Mouse (Mus musculus) heart, embryonic 10.5 days (tissue): ENCODE measurements around the gene Gng7. TPM values are rescaled to one million over a fixed set of nuclear protein-coding genes. Genes with fewer than 3 reads are reported as not detected.

ENCODE experiments used
- DNase-seq: peaks from one replicate; pipeline ENCODE4 v3.0.0-alpha.2; 2017; ENCODE audit warnings: low spot score
- H3K27ac ChIP-seq: fragments of 300-500 bp; sonication (generic); 2 replicates; pipeline ENCODE4 v1.5.1; 2016; ENCODE audit warnings: mild to moderate bottlenecking
- H3K27me3 ChIP-seq: fragments of 300-500 bp; sonication (generic); 2 replicates; pipeline ENCODE4 v1.6.1; 2016; ENCODE audit warnings: mild to moderate bottlenecking; ENCODE audit not compliant: poor library complexity, insufficient read depth, severe bottlenecking
- H3K36me3 ChIP-seq: fragments of 300-500 bp; sonication (generic); 2 replicates; pipeline ENCODE4 v1.6.1; 2016; ENCODE audit warnings: mild to moderate bottlenecking, moderate library complexity
- H3K4me1 ChIP-seq: fragments of 300-500 bp; sonication (generic); 2 replicates; pipeline ENCODE4 v1.6.1; 2016; ENCODE audit warnings: mild to moderate bottlenecking
- H3K4me3 ChIP-seq: fragments of 300-500 bp; sonication (generic); 2 replicates; pipeline ENCODE4 v1.5.1; 2016; ENCODE audit warnings: mild to moderate bottlenecking, moderate library complexity
- H3K9me3 ChIP-seq: fragments of 300-500 bp; sonication (generic); 2 replicates; pipeline ENCODE4 v1.6.1; 2016; ENCODE audit warnings: mild to moderate bottlenecking, moderate library complexity
- WGBS: fragments of 180-500 bp; shearing (Covaris S2); methylation state at CpG from one replicate; pipeline ENCODE4 v1.1.7; 2016; 5-methylcytosine and 5-hydroxymethylcytosine counted together
- polyA plus RNA-seq: library from polyadenylated mRNA; unstranded; fragments of >200 nt; fragmentation: Nextera tagmentation; extraction: Ambion mirVana; gene quantifications from 2 replicates; pipeline ENCODE4 v1.2.1, GENCODE M21; 2016

The Gng7 gene
- polyA plus RNA-seq, 1 experiment from 2014 or later = 2.1 TPM

GRCm38 (mm10) chr10:80986754-80987153, 28.0 kb downstream of the Gng7 start:
- no peaks in the 10 kb centered on the region for H3K36me3 ChIP-seq
- H3K9me3 ChIP-seq = no peaks in the 10 kb centered on the region
- DNase-seq = no peak
- 64% methylated on average over 6 of the region's 6 CpGs for WGBS
- 0 out of 2 replicates have a peak overlapping the region, but pooled peaks have one; percentile 59 for H3K27ac ChIP-seq
- H3K4me3 ChIP-seq = no peak overlapping the region
- peaks cover 53% of the 10 kb centered on the region for H3K27me3 ChIP-seq
- peaks cover 20% of the 10 kb centered on the region for H3K4me1 ChIP-seq

DNA sequence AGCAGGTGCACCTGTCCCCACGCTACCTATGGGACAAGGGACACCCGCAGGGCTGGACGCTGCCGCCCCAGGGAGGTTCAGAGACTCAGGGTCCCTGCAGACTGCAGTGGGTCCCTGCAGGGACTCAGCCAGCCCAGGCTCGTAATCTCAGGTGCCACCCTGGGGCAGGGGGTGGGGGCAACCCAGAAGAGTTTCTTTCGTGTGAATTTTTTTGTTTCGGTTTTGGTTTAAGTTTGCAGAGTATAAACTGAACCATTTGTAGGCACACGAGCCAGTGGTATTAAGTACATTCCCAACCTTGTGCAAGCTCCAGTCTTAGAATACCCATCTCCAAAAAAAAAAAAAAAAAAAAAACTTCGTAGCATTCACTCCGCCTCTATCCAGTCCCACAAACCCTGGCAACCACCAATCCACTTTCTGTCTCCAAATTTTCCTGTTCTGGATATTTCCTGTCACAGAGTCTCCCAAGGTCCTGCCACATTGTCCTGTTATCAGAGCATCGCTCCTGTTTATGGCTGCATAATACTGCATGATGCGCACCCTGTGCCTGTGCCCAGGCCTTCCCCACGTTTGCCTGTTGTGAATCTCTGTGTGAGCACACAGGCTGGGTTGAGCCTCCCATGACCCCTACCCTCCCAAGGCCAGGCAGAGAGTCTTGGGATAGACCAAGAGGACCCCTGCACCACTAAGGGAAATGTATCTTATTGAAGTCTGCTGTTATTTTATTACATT, 28.6 kb downstream of the Gng7 start:
- no peak for DNase-seq
- peaks cover 23% of the 10 kb centered on the region for H3K4me1 ChIP-seq
- H3K27me3 ChIP-seq = peaks cover 53% of the 10 kb centered on the region
- no peaks in the 10 kb centered on the region for H3K9me3 ChIP-seq
- peak overlapping the region; percentile 52 for H3K4me3 ChIP-seq
- H3K36me3 ChIP-seq = no peaks in the 10 kb centered on the region
- WGBS = 37% methylated on average over 13 of the region's 13 CpGs
- H3K27ac ChIP-seq = peak overlapping the region; percentile 64

DNA sequence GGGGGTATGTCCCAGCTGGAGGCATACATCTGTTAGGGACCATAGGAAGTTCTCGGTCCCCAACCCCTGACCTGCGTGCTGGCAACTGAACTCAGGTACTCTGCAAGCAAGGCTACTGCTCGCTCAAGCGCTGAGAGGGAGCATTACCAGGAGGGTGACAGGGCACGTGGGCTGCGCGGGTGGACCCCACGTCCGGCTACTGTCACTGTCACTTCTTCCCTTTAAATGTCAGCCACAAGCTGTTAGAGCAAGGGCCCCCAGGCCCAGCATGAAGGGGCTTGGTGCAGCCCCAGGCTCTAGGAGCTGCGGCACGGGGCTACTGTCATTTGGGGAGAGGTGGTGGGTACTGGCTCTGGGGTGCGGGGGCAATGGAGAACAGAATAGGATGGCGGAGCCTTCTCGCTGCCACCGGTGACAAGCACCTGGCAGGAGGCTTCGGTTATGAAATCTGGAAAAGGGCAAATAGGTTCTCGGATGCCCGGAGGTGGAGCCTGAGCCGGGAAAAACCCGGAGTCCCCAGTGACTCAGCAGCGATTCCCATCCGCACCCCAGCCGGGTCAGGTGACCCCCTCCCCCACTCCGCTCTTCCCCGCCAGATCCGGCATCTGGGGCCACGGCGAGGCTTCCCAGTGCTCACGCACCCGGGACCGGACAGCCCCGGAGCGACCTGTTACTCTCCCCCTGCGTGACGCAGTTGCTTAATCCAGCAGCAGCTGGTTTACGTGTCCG, 29.3 kb downstream of the Gng7 start:
- Histone ChIP-seq H3K4me3 (peak overlapping the region; percentile 52), H3K27me3 (peaks cover 53% of the 10 kb centered on the region), H3K27ac (peak overlapping the region; percentile 64), H3K9me3 (no peaks in the 10 kb centered on the region), H3K4me1 (peaks cover 23% of the 10 kb centered on the region), H3K36me3 (no peaks in the 10 kb centered on the region)
- no peak for DNase-seq
- 11% methylated on average over 37 of the region's 37 CpGs for WGBS

GRCm38 (mm10) chr10:80984223-80984622, 30.5 kb downstream of the Gng7 start:
- 86% methylated on average over 12 of the region's 12 CpGs for WGBS
- Histone ChIP-seq H3K9me3 (no peaks in the 10 kb centered on the region), H3K27ac (no peak overlapping the region), H3K4me3 (no peak overlapping the region), H3K36me3 (no peaks in the 10 kb centered on the region), H3K4me1 (peaks cover 23% of the 10 kb centered on the region), H3K27me3 (peaks cover 51% of the 10 kb centered on the region)
- DNase-seq = no peak

DNA sequence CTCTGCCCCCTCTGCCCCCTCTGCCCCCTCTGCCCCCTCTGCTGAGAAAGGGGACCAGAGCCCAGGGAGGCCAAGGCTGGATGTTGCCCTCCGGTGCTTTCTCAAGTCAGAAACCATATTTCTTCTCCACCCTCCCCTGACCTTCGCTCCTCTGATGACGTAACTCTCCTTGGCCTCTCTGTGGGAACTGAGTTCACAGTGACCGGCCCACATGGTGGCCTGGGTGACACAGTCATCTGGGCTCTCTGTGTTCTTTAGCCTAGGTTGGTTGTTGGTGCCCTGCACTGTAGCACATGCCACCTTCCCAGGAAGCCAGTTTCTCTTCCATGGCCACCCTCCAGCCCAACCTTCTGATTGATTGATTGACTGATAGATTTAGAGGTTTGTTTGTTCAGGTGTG, 32.4 kb downstream of the Gng7 start:
- Histone ChIP-seq H3K4me3 (no peak overlapping the region), H3K4me1 (peaks cover 13% of the 10 kb centered on the region), H3K36me3 (no peaks in the 10 kb centered on the region), H3K9me3 (no peaks in the 10 kb centered on the region), H3K27me3 (peaks cover 37% of the 10 kb centered on the region), H3K27ac (no peak overlapping the region)
- DNase-seq = no peak
- WGBS = 62% methylated on average over 4 of the region's 4 CpGs

- H3K27ac ChIP-seq = no peak overlapping the region
- no peak for DNase-seq
- WGBS = 63% methylated on average over 7 of the region's 7 CpGs
- no peaks in the 10 kb centered on the region for H3K9me3 ChIP-seq
- H3K36me3 ChIP-seq = no peaks in the 10 kb centered on the region
- H3K4me1 ChIP-seq = peaks cover 13% of the 10 kb centered on the region
- H3K27me3 ChIP-seq = peaks cover 30% of the 10 kb centered on the region
- no peak overlapping the region for H3K4me3 ChIP-seq
Observed at GRCm38 (mm10) chr10:80981564-80982112, 33.1 kb downstream of the Gng7 start.

DNA sequence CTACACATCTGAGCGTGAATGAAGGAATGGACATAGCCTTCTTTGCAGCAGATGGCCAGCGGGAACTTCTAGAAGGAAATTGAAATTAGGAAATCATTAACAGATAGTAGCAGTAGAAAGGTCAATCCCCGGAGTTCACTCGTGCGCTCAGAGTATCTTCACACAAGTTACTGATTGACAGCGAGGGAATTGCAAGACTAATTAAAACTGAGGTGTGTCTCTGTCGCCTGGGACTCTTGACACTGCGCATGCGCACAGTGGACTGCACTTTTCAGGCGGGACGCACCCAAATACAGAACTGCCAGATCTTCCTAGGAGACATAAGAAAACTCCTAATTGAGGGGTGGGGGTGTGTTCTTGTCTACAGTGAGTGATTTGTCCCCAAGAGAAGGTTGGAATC, 39.3 kb downstream of the Gng7 start:
- peaks cover 26% of the 10 kb centered on the region for H3K4me1 ChIP-seq
- DNase-seq = no peak
- H3K36me3 ChIP-seq = no peaks in the 10 kb centered on the region
- no peak overlapping the region for H3K27ac ChIP-seq
- H3K4me3 ChIP-seq = no peak overlapping the region
- no peaks in the 10 kb centered on the region for H3K9me3 ChIP-seq
- H3K27me3 ChIP-seq = no peaks in the 10 kb centered on the region
- WGBS = 88% methylated on average over 11 of the region's 11 CpGs

DNA sequence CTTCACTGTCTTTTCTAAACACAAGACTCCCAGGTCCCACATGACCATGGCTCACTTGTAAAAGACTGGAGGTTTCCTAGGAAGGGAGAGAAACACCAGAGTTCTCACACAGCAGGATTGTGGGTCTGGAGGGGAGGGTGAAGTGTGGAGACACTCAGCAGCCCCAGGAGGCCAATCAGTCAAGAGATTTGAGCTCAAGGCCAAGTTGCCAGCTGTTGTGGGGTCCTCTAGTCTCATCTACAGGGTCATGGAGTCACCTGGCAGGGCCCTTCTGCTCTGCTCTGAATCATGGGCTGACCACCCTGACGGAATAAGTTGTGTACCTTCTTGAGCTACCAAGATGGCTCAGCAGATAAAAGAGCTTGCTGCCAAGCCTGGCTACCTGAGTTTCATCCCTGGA, 41.0 kb downstream of the Gng7 start:
- WGBS = 68% methylated on average over 1 of the region's 1 CpGs
- H3K4me1 ChIP-seq = peaks cover 26% of the 10 kb centered on the region
- no peaks in the 10 kb centered on the region for H3K9me3 ChIP-seq
- H3K27ac ChIP-seq = no peak overlapping the region
- DNase-seq = no peak
- H3K4me3 ChIP-seq = no peak overlapping the region
- no peaks in the 10 kb centered on the region for H3K36me3 ChIP-seq
- no peaks in the 10 kb centered on the region for H3K27me3 ChIP-seq

DNA sequence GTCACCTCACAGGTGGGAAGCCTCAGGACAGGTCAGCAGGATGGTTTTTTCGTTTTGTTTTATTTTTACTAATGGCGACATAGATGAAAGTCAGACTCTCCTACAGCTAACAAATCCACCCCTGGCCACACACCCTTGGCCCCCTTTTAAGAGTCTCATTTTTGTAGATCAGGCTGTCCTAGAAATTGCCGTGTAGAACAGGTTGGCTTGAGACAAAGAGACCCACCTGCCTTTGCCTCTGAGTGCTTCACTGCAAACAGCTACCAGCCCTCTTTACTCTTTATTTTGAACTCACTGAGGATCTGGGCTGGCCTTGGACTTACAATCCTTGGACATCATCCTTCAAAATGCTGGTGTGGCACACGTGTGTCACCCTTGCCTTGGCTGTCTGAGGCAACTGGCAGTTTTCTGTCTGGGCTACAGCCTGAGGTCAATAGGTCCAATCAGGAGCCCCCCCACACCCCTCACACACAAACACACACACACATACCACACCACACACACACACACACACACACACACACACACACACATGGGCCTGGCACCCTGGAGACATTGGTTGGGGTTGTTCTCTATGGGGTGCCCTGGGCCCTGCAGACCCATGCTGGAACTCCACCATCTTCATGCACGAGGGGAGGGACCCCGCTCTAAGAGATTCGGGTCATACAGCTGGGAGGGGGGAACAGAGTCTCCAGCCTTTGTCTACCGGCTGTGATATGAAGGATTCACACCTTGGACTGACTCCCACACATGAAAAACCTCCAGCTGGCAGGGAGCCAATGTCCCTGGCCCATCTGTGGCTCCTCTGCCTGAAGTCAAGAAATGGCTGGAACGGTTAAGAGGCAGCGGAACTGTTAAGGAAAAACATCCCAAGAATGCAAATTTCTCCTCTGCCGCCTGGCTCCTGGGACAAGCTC, 42.4 kb downstream of the Gng7 start:
- no peak for DNase-seq
- no peaks in the 10 kb centered on the region for H3K36me3 ChIP-seq
- H3K27me3 ChIP-seq = no peaks in the 10 kb centered on the region
- peaks cover 30% of the 10 kb centered on the region for H3K4me1 ChIP-seq
- H3K27ac ChIP-seq = peak overlapping the region; percentile 59
- 46% methylated on average over 11 of the region's 11 CpGs for WGBS
- no peaks in the 10 kb centered on the region for H3K9me3 ChIP-seq
- no peak overlapping the region for H3K4me3 ChIP-seq

- peak overlapping the region; percentile 24; the same call in 1 of the 2 replicates for H3K27ac ChIP-seq
- no peaks in the 10 kb centered on the region for H3K36me3 ChIP-seq
- peaks cover 33% of the 10 kb centered on the region for H3K4me1 ChIP-seq
- H3K9me3 ChIP-seq = no peaks in the 10 kb centered on the region
- WGBS = 81% methylated on average over 15 of the region's 15 CpGs
- no peak for DNase-seq
- H3K27me3 ChIP-seq = no peaks in the 10 kb centered on the region
- no peak overlapping the region for H3K4me3 ChIP-seq
Observed at GRCm38 (mm10) chr10:80971533-80971932, 43.2 kb downstream of the Gng7 start.

- no peak for DNase-seq
- 81% methylated on average over 8 of the region's 8 CpGs for WGBS
- Histone ChIP-seq H3K4me3 (no peak overlapping the region), H3K27me3 (no peaks in the 10 kb centered on the region), H3K4me1 (peaks cover 38% of the 10 kb centered on the region), H3K9me3 (no peaks in the 10 kb centered on the region), H3K27ac (no peak overlapping the region), H3K36me3 (no peaks in the 10 kb centered on the region)
Observed at GRCm38 (mm10) chr10:80970159-80970558, 44.6 kb downstream of the Gng7 start.

DNA sequence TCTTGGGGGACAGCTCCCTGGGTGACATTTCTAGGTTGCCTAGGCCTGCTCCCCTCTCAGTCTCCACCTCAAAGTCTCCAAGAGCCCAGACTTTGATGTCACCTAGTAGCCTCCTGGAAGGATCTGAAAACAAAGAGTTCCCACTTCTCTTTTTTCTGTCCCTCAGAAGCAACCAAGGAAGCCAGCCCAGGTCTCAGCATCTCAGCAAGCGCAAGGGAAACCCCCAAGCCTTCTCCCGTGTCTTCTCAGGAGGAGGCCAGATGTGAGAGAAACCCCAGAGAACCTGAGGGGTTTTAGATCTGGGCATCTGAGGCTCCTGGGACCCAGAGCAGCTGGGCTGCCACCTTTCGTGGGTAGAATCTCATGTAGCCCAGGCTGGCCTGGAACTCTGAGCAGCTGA, 45.4 kb downstream of the Gng7 start:
- H3K27ac ChIP-seq = no peak overlapping the region
- H3K4me3 ChIP-seq = no peak overlapping the region
- WGBS = 72% methylated on average over 3 of the region's 3 CpGs

More for the DNA sequence above, 45.4 kb downstream of the Gng7 start:
- Histone ChIP-seq H3K36me3 (no peaks in the 10 kb centered on the region), H3K4me1 (peaks cover 45% of the 10 kb centered on the region), H3K9me3 (no peaks in the 10 kb centered on the region), H3K27me3 (no peaks in the 10 kb centered on the region)
- DNase-seq = no peak
